8 mouse cellular contexts compared by ENCODE assay signal in genomic region chr15:8709578-8709977, GRCm38 (mm10). TPM values are rescaled to one million over a fixed set of nuclear protein-coding genes. Genes with fewer than 3 reads are reported as not detected.
DNase-seq lines count a peak whose midpoint lies in the region; ATAC-seq lines count a peak whose summit lies in the region.

No protein-coding gene starts in this region.

- H3K9ac ChIP-seq in kidney, embryonic 16.5 days (replicated peaks; ENCODE audit: low read length) = peak overlapping the region; percentile 55
- peak overlapping the region; percentile 55 for H3K9ac ChIP-seq in forebrain, embryonic 16.5 days (replicated peaks; ENCODE audit: low read depth, low read length)
- peak overlapping the region; percentile 50 for H3K9ac ChIP-seq in limb, embryonic 12.5 days (replicated peaks)
- H3K9ac ChIP-seq in neural tube, embryonic 14.5 days (replicated peaks; ENCODE audit: low read depth, low read length) = peak overlapping the region; percentile 25; the same call in 1 of the 2 replicates

- H3K9me3 ChIP-seq in kidney, embryonic 16.5 days (ENCODE audit: low read length) = no peaks in the 10 kb centered on the region
- H3K9me3 ChIP-seq in forebrain, embryonic 16.5 days (ENCODE audit: control insufficient read depth, low read length) = no peaks in the 10 kb centered on the region
- H3K9me3 ChIP-seq in limb, embryonic 12.5 days = no peaks in the 10 kb centered on the region
- no peaks in the 10 kb centered on the region for H3K9me3 ChIP-seq in neural tube, embryonic 14.5 days (ENCODE audit: control insufficient read depth, low read length)

- H3K4me1 ChIP-seq in kidney, embryonic 16.5 days (ENCODE audit: insufficient read depth, low read length) = peaks cover 6% of the 10 kb centered on the region; the same call in 1 of the 2 replicates
- H3K4me1 ChIP-seq in forebrain, embryonic 16.5 days (replicated peaks; ENCODE audit: control insufficient read depth, insufficient read depth, low read length) = peaks cover 24% of the 10 kb centered on the region
- H3K4me1 ChIP-seq in limb, embryonic 12.5 days (replicated peaks) = peaks cover 45% of the 10 kb centered on the region
- no peaks in the 10 kb centered on the region for H3K4me1 ChIP-seq in neural tube, embryonic 14.5 days (ENCODE audit: control insufficient read depth, insufficient read depth, low read length)

- H3K36me3 ChIP-seq in kidney, embryonic 16.5 days (ENCODE audit: insufficient read depth, low read length) = no peaks in the 10 kb centered on the region
- no peaks in the 10 kb centered on the region for H3K36me3 ChIP-seq in forebrain, embryonic 16.5 days (ENCODE audit: control insufficient read depth, insufficient read depth)
- H3K36me3 ChIP-seq in limb, embryonic 12.5 days = 0 out of 2 replicates have a peak, but pooled peaks cover 7% of the 10 kb centered on the region
- H3K36me3 ChIP-seq in neural tube, embryonic 14.5 days (ENCODE audit: control insufficient read depth, insufficient read depth, low read length) = no peaks in the 10 kb centered on the region

- peak overlapping the region; percentile 58 for H3K4me2 ChIP-seq in kidney, embryonic 16.5 days (replicated peaks; ENCODE audit: low read depth, low read length)
- peak overlapping the region; percentile 96 for H3K4me2 ChIP-seq in forebrain, embryonic 16.5 days (ENCODE audit: low read length)
- H3K4me2 ChIP-seq in limb, embryonic 12.5 days = peak overlapping the region; percentile 73
- H3K4me2 ChIP-seq in neural tube, embryonic 14.5 days (ENCODE audit: low read depth, low read length) = peak overlapping the region; percentile 98

- no peak for DNase-seq in kidney, postnatal 25 days
- DNase-seq in cerebellum, adult 18-20 months = peak; percentile 43 to 56
- DNase-seq in thymus, postnatal 10 days (ENCODE audit: low spot score in 2 of 2) = no peak
- no peak for DNase-seq in right cerebral cortex, postnatal 36 days (ENCODE audit: low spot score in 2 of 2)

- peak overlapping the region; percentile 63 for H3K4me3 ChIP-seq in kidney, embryonic 16.5 days (ENCODE audit: low read length)
- H3K4me3 ChIP-seq in forebrain, embryonic 16.5 days (replicated peaks; ENCODE audit: low read length) = peak overlapping the region; percentile 81
- H3K4me3 ChIP-seq in limb, embryonic 12.5 days (replicated peaks) = peak overlapping the region; percentile 65
- peak overlapping the region; percentile 62 for H3K4me3 ChIP-seq in neural tube, embryonic 14.5 days (ENCODE audit: low read depth, low read length)

- no peak; the same call in 1 of the 2 replicates for ATAC-seq in kidney, embryonic 16.5 days (ENCODE audit: low FRiP score, low TSS enrichment)
- ATAC-seq in forebrain, embryonic 16.5 days = peak; percentile 61
- no peak for ATAC-seq in limb, embryonic 12.5 days (ENCODE audit: insufficient number of reproducible peaks, insufficient read depth, low FRiP score, low TSS enrichment, low read depth)
- ATAC-seq in neural tube, embryonic 14.5 days (ENCODE audit: low read depth) = peak; percentile 58; the same call in 1 of the 2 replicates

- H3K27ac ChIP-seq in kidney, embryonic 16.5 days (ENCODE audit: low read length) = no peak overlapping the region
- peak overlapping the region; percentile 27; the same call in 1 of the 2 replicates for H3K27ac ChIP-seq in forebrain, embryonic 16.5 days (ENCODE audit: low read length)
- H3K27ac ChIP-seq in limb, embryonic 12.5 days = peak overlapping the region; percentile 45; the same call in 1 of the 2 replicates
- H3K27ac ChIP-seq in neural tube, embryonic 14.5 days (ENCODE audit: low read depth, low read length) = no peak overlapping the region

- 2% methylated on average over 11 of the region's 11 CpGs for WGBS in kidney, embryonic 16.5 days
- under 1% methylated on average over 11 of the region's 11 CpGs for WGBS in forebrain, embryonic 16.5 days
- 1% methylated on average over 11 of the region's 11 CpGs for WGBS in limb, embryonic 12.5 days
- under 1% methylated on average over 11 of the region's 11 CpGs for WGBS in neural tube, embryonic 14.5 days

- no peaks in the 10 kb centered on the region for H3K27me3 ChIP-seq in kidney, embryonic 16.5 days (ENCODE audit: insufficient read depth, low read length)
- H3K27me3 ChIP-seq in forebrain, embryonic 16.5 days (replicated peaks; ENCODE audit: control insufficient read depth, insufficient read depth, low read length) = no peaks in the 10 kb centered on the region
- H3K27me3 ChIP-seq in limb, embryonic 12.5 days = no peaks in the 10 kb centered on the region; the same call in 1 of the 2 replicates
- H3K27me3 ChIP-seq in neural tube, embryonic 14.5 days (ENCODE audit: control insufficient read depth, insufficient read depth, low read length) = no peaks in the 10 kb centered on the region

RNA-seq across cellular contexts. Expression of gene Slc1a3, which starts 1.0 kb away (rescaled TPM):
- 14.6 and 18.0 TPM in 2 replicates for polyA plus RNA-seq in kidney, embryonic 16.5 days (2015; fragmentation: Nextera tagmentation; extraction: Ambion mirVana)
- 122 and 145 TPM in 2 replicates for polyA plus RNA-seq in forebrain, embryonic 16.5 days (2015; fragmentation: Nextera tagmentation; extraction: Ambion mirVana)
- 36.8 and 44.6 TPM in 2 replicates for polyA plus RNA-seq in limb, embryonic 12.5 days (2016; fragmentation: Nextera tagmentation; extraction: Ambion mirVana)
- 205 and 228 TPM in 2 replicates for polyA plus RNA-seq in neural tube, embryonic 14.5 days (2014; fragmentation: Nextera tagmentation; extraction: Ambion mirVana)

Comparison
In these comparisons a context has a peak if more than half of its experiments do, and no peak if none do; other contexts are left out.
1. ATAC-seq: peak in forebrain, embryonic 16.5 days (single experiment) and neural tube, embryonic 14.5 days (single experiment); none in kidney, embryonic 16.5 days (single experiment) and limb, embryonic 12.5 days (single experiment).
2. H3K27ac ChIP-seq: peak in forebrain, embryonic 16.5 days (single experiment) and limb, embryonic 12.5 days (single experiment); none in kidney, embryonic 16.5 days (single experiment) and neural tube, embryonic 14.5 days (single experiment).
3. DNase-seq: peak in cerebellum, adult 18-20 months (2 of 2); none in kidney, postnatal 25 days (0 of 2), thymus, postnatal 10 days (0 of 2) and right cerebral cortex, postnatal 36 days (0 of 2).
4. Peak in every context shown above with its lines, with median percentiles within 50 percentile points of each other: H3K4me2 ChIP-seq, H3K4me3 ChIP-seq and H3K9ac ChIP-seq.